In the genomic region with DNA sequence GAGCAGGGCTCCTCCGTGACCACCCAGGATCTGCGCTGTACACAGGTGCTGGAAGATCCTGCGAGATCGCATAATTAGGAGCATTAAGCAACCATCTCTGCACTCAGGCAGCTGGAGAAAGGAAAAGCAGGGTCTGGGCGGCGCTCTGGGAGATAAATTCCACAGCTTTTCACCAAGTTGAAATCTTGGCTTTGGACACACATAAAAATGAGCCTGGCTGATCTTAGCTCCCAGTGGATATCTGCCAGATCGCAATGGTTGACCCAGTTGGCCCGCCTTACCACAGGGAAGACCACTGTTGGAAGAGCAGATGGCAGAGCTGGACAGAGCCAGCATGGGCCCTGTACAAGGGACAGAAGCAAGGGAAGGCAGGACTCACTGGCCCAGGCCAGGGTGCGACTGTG, we compare ENCODE assay signal across 10 mouse cellular contexts. TPM values are rescaled to one million over a fixed set of nuclear protein-coding genes. Genes with fewer than 3 reads are reported as not detected.
A peak's percentile ranks its signal among the peaks of the same experiment; 100 is the strongest.
DNase-seq lines count a peak whose midpoint lies in the region; ATAC-seq and TF ChIP-seq lines count a peak whose summit lies in the region.
"Had no signal": no experiment of that assay in that cellular context is flagged by ENCODE, and none has a peak within 500 bp of the region (broad histone marks: within the 10 kb centered on the region; RNA-seq: fewer than 3 reads in every experiment).

No protein-coding gene starts in this region.

- no peak overlapping the region for H3K4me2 ChIP-seq in hindbrain, embryonic 15.5 days
- H3K4me2 ChIP-seq: limb, embryonic 15.5 days; midbrain, embryonic 12.5 days had no signal

- DNase-seq in hindbrain, embryonic 10.5 days (ENCODE audit: low spot score), result no peak
- peak; percentile 86 for DNase-seq in Muller cell, postnatal 12 days (ENCODE audit: inconsistent ontology term)
- peak; percentile 66 for DNase-seq in brain, embryonic 14.5 days (ENCODE audit: low read depth)
- peak; percentile 28 for DNase-seq in gastrocnemius, postnatal 14 days
- no peak for DNase-seq in testis, postnatal 10 days (ENCODE audit: low spot score)
- no peak for DNase-seq in spleen, postnatal 14 days (ENCODE audit: low spot score in 2 of 2)

- no peak overlapping the region for H3K27ac ChIP-seq in hindbrain, embryonic 15.5 days (replicated peaks)
- H3K27ac ChIP-seq in hindbrain, embryonic 10.5 days, result no peak overlapping the region
- H3K27ac ChIP-seq: limb, embryonic 15.5 days; midbrain, embryonic 12.5 days had no signal

- H3K9ac ChIP-seq in hindbrain, embryonic 15.5 days, result no peak overlapping the region
- H3K9ac ChIP-seq: limb, embryonic 15.5 days; midbrain, embryonic 12.5 days had no signal

- H3K27me3 ChIP-seq in hindbrain, embryonic 15.5 days, result no peaks in the 10 kb centered on the region
- no peaks in the 10 kb centered on the region for H3K27me3 ChIP-seq in hindbrain, embryonic 10.5 days (ENCODE audit: insufficient read depth, poor library complexity, severe bottlenecking)
- H3K27me3 ChIP-seq: limb, embryonic 15.5 days; midbrain, embryonic 12.5 days had no signal

- intact Hi-C loops in gastrocnemius, postnatal 14 days (cut with DNase I; ENCODE audit: low total_unique reads), result no loop called here

- no peaks in the 10 kb centered on the region for H3K9me3 ChIP-seq in hindbrain, embryonic 15.5 days
- H3K9me3 ChIP-seq in hindbrain, embryonic 10.5 days, result no peaks in the 10 kb centered on the region
- H3K9me3 ChIP-seq: limb, embryonic 15.5 days; midbrain, embryonic 12.5 days had no signal

- TF ChIP-seq CTCF in brain, embryonic 14.5 days (IDR thresholded peaks at IDR 0.05; ENCODE audit: borderline replicate concordance, extremely low read depth, insufficient read depth, insufficient read length), result no peak

- no peaks in the 10 kb centered on the region for H3K36me3 ChIP-seq in hindbrain, embryonic 15.5 days
- peaks cover 31% of the 10 kb centered on the region for H3K36me3 ChIP-seq in hindbrain, embryonic 10.5 days

- WGBS in hindbrain, embryonic 15.5 days, result 61% methylated on average over 9 of the region's 9 CpGs
- WGBS in hindbrain, embryonic 10.5 days, result 90% methylated on average over 9 of the region's 9 CpGs

- H3K4me1 ChIP-seq in hindbrain, embryonic 15.5 days (replicated peaks), result peaks cover 16% of the 10 kb centered on the region
- peaks cover 33% of the 10 kb centered on the region for H3K4me1 ChIP-seq in hindbrain, embryonic 10.5 days (replicated peaks)

- H3K4me3 ChIP-seq in hindbrain, embryonic 15.5 days, result no peak overlapping the region
- no peak overlapping the region for H3K4me3 ChIP-seq in hindbrain, embryonic 10.5 days
- H3K4me3 ChIP-seq: erythroblast, embryonic 14.5 days; limb, embryonic 15.5 days; midbrain, embryonic 12.5 days had no signal

- TF ChIP-seq POLR2A in brain, embryonic 14.5 days (IDR thresholded peaks at IDR 0.05; ENCODE audit: borderline replicate concordance, extremely low read depth, insufficient read depth, insufficient read length, poor library complexity, severe bottlenecking), result no peak

- ATAC-seq in hindbrain, embryonic 15.5 days (ENCODE audit: low FRiP score, low read depth), result peak; percentile 76

RNA-seq across cellular contexts. Expression of gene Foxp1, which starts 13.3 kb away (rescaled TPM):
- 61.6 and 74.2 TPM in 2 replicates for polyA plus RNA-seq in hindbrain, embryonic 15.5 days (2015; fragmentation: Nextera tagmentation; extraction: Ambion mirVana)
- 64.3 and 67.1 TPM in 2 replicates for polyA plus RNA-seq in hindbrain, embryonic 10.5 days (2016; fragmentation: Nextera tagmentation; extraction: Ambion mirVana)
- 55.0 and 68.1 TPM in 2 replicates for polyA plus RNA-seq in brain, embryonic 14.5 days (2012; rRNA removed)
- 10 to 100 TPM; 18.0 to 20.7 TPM for total RNA-seq in gastrocnemius, postnatal 14 days (2021)

Comparison
In these comparisons a context has a peak if more than half of its experiments do, and no peak if none do; other contexts are left out.
1. DNase-seq: peak in Muller cell, postnatal 12 days (single experiment), brain, embryonic 14.5 days (single experiment) and gastrocnemius, postnatal 14 days (single experiment); none in hindbrain, embryonic 10.5 days (single experiment), testis, postnatal 10 days (single experiment) and spleen, postnatal 14 days (0 of 2).